Mouse (Mus musculus) 3T3-L1 (cell line): Measurements from ENCODE around the gene Adora3.
"Not testable (repeated sequence)": the region's sequence is repeated elsewhere in the genome, so short reads cannot be mapped to it uniquely, and the experiment has no call there.

Experiments
- DNase-seq: peaks from one replicate; pipeline ENCODE4 v3.0.0-alpha.2; 2015; ENCODE audit warnings: low read depth, low spot score

Gene Adora3

GRCm38 (mm10) chr3:105900266-105900665 lies 29.6 kb downstream of the Adora3 start:
- DNase-seq = no peak

DNA sequence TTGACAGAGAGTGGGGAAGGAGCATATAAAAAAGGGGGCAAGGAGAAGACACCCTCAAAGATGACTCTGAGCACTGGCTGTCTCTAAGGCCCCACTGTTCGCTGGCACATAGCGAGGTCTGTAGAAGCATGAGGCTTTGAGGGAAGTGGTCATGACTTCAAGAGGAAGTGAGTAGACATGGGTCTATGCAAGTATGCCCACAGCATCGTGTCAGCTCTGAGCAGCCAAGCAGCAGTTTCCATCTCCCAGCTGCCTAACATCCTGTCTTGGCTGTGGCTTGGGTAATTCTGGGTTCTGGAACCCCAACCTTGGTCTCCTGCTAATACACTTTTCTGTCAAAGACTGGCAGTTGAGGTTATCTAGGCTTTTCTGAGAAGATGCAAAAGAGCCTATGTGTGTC lies 30.1 kb downstream of the Adora3 start:
- no peak for DNase-seq

DNA sequence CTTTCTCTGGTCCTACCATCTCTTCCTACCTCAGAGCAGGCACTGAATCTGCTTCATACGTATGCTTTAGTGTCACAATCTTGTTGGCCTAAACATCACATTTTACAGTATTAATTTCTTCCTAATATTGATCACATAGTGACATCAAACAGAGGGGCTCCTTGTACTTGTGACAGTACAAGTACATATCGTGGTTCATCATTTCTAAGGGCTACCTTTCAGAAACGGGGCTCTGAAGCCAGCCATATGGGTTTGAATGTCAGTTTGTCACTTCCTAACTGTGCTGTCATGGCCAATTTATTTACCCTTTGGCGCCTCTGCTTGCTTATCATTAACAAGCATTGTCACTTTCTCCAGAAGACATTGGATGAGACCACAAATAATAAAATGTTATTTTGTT lies 30.8 kb downstream of the Adora3 start:
- no peak for DNase-seq

DNA sequence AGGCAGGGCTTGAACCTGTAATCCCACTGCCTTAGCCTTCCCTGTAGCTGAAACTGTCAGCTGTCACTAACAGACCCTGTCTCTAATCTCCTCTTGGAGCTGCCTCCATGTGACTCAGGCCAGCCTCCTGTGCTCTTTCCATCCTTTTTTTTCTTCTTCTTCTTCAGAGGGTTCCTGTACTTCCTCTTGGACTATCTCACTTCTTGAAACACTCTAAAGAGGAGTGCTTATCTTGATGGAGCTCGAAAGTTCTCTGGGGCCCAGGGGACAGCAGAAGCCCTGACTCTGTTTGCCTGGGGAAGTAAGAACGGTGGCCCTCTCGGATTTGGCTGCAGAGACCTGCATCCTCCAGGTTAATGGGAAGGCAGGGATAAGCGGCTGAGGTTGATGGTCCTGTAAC lies 33.6 kb downstream of the Adora3 start:
- no peak for DNase-seq

- DNase-seq = no peak
These were observed 34.1 kb downstream of the Adora3 start for GRCm38 (mm10) chr3:105904721-105905120.

GRCm38 (mm10) chr3:105907956-105908655 lies 37.4 kb downstream of the Adora3 start:
- no peak for DNase-seq

DNA sequence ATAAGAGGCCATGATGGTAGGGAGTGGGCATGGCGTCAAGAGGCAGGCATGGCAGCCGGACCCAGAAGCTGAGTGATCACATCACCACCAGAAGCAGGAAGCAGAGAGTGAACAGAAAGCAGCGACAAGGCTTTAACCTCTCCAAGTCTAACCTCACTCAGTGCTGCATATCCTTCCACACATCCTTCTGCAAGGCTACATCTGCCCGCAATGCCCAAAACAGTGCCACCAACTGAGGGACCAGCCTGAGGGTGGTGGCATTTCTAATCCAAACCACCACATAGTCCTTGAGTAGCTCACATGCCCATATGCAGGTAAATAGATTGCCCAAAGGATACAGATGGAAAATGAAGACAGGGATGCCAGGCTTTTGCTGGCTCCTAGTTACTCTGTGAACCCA lies 38.3 kb downstream of the Adora3 start:
- no peak for DNase-seq

DNA sequence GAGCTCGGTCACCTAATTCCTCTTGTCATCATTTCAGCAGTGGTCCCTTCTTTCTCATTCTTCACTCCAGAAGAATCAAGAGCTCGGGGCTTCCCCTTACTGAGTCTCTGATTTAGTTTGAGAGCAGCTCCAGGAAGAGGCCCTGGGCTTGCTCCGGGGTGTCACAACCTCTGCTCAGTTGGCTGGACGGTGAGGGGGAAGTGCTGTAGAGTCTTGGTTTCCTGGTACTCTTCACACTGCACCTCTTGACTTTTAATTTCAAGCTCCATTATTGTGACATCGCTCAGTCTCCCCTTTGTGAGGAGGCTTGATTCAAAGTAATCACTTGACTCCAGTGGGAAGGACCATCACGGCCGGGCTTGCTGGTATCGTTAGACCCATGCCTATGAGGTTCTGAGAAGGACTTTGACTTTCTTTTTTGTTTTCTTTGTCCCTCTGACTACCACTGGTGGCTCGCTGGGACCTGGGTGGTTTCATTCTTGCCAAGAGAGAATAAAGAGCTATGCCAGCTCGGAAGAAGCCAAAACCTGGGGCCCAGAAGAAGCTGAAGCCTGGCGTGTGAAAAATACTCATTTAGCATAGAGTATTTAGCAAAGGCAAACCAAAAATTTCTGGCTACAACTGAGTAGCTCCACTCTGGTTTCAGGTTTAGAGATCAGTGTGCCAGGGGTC lies 40.0 kb downstream of the Adora3 start:
- DNase-seq = no peak

DNA sequence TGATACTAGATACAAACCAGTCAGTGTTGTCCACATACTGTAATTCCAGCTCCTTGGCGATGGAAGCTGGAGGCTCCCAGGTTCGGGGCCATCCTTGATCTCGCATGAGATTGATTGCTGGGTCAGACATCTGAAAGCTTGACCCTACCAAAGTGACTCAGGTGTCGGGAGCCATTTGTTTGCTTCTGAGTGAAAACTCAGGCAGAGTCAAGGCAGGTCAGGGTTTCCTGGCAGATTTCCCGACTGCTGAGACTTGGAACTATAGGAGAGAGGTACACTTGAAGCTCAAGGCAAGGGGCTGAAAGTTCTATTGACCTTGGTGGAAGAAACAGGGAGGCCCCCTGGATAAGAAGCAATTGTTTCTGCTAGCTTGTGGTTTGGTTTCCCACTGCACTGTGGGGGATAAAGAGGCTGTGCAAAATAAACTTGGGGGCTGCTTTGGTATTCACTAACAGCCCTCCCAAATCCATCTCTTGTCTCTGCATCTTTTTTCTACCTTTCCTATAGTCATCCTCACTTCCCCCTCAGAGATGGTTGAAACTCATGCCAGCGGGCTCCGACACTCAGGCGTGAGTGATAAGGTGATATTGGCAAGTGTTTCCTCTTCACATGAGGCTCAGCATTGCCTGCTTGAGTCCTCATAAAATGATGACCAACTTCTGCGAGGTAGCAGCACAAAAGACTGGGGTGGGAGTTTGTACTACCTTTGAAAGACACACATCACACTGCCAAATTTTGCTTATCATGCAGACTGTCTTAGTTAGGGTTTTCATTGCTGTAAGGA lies 41.6 kb downstream of the Adora3 start:
- DNase-seq = no peak

- no peak for DNase-seq
These were observed 43.4 kb downstream of the Adora3 start for GRCm38 (mm10) chr3:105913839-105914681.

GRCm38 (mm10) chr3:105915281-105915680 lies 44.6 kb downstream of the Adora3 start:
- DNase-seq = peak; percentile 48

GRCm38 (mm10) chr3:105916455-105916854 lies 45.8 kb downstream of the Adora3 start:
- not testable (repeated sequence) for DNase-seq

DNA sequence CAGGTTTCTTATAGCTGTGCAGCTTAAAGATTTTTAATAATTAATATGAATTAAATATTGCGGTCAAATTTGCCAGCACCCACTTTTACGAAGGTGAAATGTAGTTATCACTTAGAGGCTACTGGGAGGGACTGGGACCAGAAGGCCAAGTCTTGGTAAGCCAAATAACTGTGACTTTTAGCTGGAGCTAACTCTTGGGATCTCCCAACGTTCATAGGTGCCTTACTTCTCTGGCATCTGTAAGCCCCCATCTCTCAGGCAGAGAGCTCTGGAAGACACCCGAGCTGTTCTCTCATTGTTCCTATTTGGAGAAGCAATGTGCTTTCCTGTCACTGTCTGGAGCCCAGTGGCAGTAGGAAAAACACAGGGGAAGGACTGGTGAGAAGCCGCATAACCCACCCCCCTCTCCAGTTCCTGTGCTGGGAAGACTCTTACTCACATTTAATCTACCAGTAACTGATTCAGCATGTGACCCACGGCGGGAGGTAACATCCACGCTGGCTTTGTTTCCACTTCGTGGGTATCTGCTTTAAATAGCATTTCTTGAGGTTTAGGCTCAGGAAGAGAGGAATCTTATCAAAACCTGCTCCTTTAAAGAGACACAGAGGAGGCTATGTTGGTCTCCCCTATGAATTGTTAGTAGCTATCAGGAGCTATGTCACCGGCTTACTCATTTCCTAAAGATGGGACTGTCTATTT lies 47.1 kb downstream of the Adora3 start:
- DNase-seq = no peak

DNA sequence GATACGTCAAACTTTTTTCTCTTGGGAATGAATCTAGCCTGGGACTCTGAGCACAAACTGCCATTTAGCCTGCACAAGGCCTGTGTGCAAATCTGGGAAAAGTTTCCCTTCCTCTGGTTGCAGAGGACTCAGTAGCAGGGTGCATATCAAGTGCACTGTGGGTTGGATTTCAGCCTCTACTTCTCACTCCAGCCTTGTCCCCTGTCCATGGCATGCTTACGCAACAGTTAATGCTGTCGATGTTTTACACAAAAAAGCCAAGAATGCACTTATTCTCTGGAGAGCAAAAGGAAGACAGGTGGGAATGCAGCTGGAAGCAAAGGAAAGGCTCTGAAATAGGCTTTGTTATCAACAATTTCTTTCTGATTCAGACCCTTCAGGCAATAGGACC lies 47.7 kb downstream of the Adora3 start:
- DNase-seq = no peak

DNA sequence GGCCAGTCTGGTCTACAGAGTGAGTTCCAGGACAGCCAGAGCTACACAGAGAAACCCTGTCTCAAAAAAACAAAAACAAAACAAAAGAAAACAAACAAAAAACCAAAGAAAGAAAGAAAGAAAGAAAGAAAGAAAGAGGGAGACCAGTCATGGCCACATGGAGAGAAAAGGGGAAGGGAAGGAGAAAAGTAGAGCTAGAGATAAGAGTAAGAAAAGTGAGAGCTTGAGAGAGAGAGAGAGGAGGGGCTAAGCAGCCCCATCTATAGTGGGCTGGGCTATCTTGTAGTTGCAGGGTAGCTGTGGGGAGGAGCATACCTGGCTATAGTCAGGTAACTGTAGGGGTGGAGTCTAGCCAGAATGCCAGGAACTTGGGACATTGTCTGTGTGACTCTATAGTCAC lies 50.1 kb downstream of the Adora3 start:
- DNase-seq = not testable (repeated sequence)

DNA sequence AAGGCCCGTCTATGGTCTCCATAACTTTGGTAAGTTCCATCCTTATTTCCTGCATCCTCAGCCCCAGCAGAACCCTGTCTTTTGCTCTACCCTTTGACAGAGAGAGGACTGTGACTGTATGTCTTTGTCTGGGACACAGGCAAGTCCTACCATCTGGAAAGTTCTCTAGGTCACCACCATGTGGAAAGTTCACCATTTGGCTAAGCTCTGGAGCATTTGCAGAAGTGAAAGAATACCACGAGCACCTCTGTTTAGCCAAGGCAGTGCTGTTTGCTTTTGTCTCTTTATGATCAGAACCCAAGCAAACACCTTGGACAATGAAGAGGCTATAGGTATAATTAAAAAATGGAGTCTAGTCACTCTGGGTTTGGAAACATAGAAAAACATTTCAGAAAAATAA lies 51.3 kb downstream of the Adora3 start:
- no peak for DNase-seq

GRCm38 (mm10) chr3:105924616-105925015 lies 54.0 kb downstream of the Adora3 start:
- DNase-seq = no peak

GRCm38 (mm10) chr3:105927561-105928194 lies 57.0 kb downstream of the Adora3 start:
- DNase-seq = no peak

DNA sequence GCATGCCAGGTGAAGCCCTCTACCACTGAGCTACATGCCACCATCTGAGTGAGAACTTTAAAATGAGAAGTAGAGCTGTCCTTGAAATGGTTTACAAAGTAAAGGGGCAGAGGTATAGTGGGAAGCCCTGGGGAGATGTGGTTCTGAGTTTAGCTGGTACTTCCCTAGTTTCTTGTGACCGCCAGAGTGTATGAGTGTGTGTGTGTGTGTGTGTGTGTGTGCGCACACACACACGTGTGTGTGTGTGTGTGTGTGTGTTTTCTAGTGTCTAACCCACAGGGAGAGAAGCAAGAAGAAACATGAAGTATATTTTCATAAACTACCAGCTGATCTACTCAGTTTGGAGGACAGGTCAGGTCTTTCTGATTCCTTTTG lies 57.5 kb downstream of the Adora3 start:
- DNase-seq = no peak

DNA sequence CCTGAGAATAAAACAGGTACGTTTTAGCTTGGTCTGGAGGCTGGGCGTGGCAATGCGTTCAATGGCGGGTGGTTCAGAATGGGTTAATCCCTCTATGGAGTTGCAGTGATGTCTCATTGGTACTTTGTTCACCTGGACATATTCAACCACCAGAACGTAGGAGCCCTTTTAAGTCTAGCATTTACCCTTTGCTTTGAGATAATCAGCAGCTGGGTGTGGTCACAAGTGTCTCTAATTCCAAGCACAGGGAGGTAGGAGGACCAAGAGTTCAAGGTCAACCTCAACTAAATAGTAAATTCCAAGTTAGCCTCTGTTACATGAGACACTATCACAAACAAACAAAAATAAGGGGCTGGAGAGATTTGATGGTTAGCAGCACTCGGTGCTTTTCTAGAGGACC lies 58.1 kb downstream of the Adora3 start:
- DNase-seq = no peak

GRCm38 (mm10) chr3:105929821-105930220 lies 59.2 kb downstream of the Adora3 start:
- DNase-seq = no peak
